Mouse (Mus musculus) small intestine, adult 2 months (tissue): Measurements from ENCODE around the gene Adamts4. TPM values are rescaled to one million over a fixed set of nuclear protein-coding genes. Genes with fewer than 3 reads are reported as not detected.

Experiments used
- H3K27ac ChIP-seq: fragments of 200-500 bp; 2 replicates; pipeline ENCODE4 v1.5.1; 2012; ENCODE audit warnings: low read depth, low read length, control low read depth, inconsistent platforms; ENCODE audit not compliant: insufficient read depth
- H3K27me3 ChIP-seq: fragments of 200-500 bp; 2 replicates; pipeline ENCODE4 v1.6.1; 2012; ENCODE audit warnings: mild to moderate bottlenecking, moderate library complexity, low read length, inconsistent platforms; ENCODE audit not compliant: control insufficient read depth, insufficient read depth
- H3K36me3 ChIP-seq: fragments of 200-500 bp; 2 replicates; pipeline ENCODE4 v1.6.1; 2012; ENCODE audit warnings: mild to moderate bottlenecking, low read length, control low read depth, inconsistent platforms; ENCODE audit not compliant: control insufficient read depth, insufficient read depth
- H3K4me1 ChIP-seq: fragments of 200-500 bp; 2 replicates; pipeline ENCODE4 v1.6.1; 2012; ENCODE audit warnings: low read length, inconsistent platforms, mixed read lengths; ENCODE audit not compliant: control insufficient read depth, insufficient read depth, insufficient read length
- H3K4me3 ChIP-seq: fragments of 200-500 bp; 2 replicates; pipeline ENCODE4 v1.5.1; 2012; ENCODE audit warnings: low read depth, mild to moderate bottlenecking, control low read depth, inconsistent platforms, low read length, moderate library complexity
- CTCF ChIP-seq: fragments of 200-500 bp; IDR thresholded peaks from 2 replicates; pipeline ENCODE4 v1.5.1; 2012; ENCODE audit warnings: low read depth, mild to moderate bottlenecking, control low read depth, inconsistent platforms, low read length, moderate library complexity, mixed read lengths; ENCODE audit not compliant: insufficient replicate concordance, insufficient read length; ENCODE audit errors: extremely low read depth
- POLR2A ChIP-seq: fragments of 200-500 bp; IDR thresholded peaks from 2 replicates; pipeline ENCODE4 v1.6.1; 2012; ENCODE audit warnings: low read depth, mild to moderate bottlenecking, control low read depth, inconsistent platforms, low read length, moderate library complexity
- WGBS: fragments of 180-500 bp; shearing (Covaris S2); methylation state at CpG from one replicate; pipeline ENCODE4 v1.1.7; 2018; 5-methylcytosine and 5-hydroxymethylcytosine counted together
- polyA plus RNA-seq: library from polyadenylated mRNA; depleted of rRNA; stranded (reverse); fragments of >200 nt; gene quantifications from 2 replicates; pipeline ENCODE4 v1.2.3, GENCODE M21; 2012

The Adamts4 gene
- polyA plus RNA-seq, 1 experiment, result 2.6 TPM

GRCm38 (mm10) chr1:171232348-171232747, 17.9 kb upstream of the Adamts4 start:
- Histone ChIP-seq H3K27me3 (no peaks in the 10 kb centered on the region), H3K4me1 (no peaks in the 10 kb centered on the region), H3K4me3 (no peak overlapping the region), H3K36me3 (peaks cover 40% of the 10 kb centered on the region), H3K27ac (no peak overlapping the region; the same call in 1 of the 2 replicates)
- WGBS, result 63% methylated on average over 5 of the region's 5 CpGs
- TF ChIP-seq CTCF (no peak), POLR2A (no peak)

DNA sequence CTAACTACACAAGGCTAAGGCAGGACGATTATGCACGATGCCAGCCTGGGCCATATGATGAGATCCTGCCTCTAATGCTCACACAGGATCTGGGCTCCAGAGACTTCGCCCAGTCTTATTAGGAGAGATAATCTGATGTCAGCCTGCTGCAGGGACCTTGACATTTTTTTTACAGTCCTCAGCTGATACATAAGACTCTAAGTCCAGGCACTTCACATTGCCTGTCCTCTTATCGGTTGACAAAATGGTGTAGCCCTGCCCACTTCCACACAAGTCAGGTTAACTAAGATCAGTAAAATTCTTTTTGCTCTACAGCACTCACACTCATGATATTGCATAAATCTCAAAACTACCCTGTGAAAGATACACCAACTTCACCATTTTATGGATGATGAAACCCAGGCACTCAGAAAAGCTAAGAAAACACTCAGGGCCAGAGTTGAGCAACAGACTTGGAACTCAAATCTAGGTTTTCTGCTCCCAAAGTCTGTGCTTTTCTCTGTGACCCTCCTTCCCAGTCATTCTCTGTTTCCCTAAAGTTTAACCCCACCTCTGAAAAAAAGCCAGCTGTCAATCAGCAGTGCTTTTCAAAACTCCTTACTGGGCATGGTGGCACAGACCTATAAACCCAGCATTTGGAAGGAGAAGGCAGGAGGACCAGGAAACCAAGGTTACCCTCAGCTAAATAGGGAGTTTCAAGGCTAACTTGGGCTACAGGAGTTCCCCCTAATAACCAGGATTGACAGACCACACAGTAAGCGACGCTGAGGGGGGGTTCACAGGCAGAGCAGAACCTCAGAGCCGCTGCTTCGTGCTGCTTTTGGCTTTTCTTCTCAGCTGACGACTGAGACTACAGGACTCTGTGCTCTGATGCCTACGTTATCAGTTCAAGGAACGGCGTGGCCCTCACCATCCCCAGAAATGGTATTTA, 17.2 kb upstream of the Adamts4 start:
- peak overlapping the region; percentile 44 for H3K4me3 ChIP-seq
- WGBS, result 67% methylated on average over 12 of the region's 12 CpGs
- peak overlapping the region; percentile 46 for H3K27ac ChIP-seq

DNA sequence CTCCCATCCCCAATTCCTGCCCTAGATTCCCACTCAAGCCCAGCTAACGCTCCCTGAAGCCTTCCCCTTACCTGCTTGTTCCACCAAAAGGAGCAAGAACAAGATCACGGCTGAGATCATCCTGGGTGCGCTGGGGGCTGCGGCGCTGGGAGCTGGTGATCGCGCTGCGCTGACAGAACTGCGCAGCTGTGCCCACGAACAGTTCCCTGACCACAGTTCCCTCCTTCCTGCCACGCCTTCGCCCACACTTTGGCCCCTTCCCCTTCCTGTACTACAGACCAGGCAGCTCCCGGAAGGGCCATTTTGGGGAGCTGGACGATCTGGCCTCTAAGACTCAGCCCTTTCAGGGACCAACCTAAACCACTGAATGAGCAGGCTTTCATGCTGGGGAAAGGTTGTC, 16.1 kb upstream of the Adamts4 start, which contains the start of gene Fcer1g:
Gene Fcer1g (minus strand): TSS at position 240 of the 400 bp plus-strand sequence.
- Histone ChIP-seq H3K4me3 (peak within 1 kb of the TSS; percentile 56), H3K27me3 (no peaks in the 10 kb centered on the region), H3K4me1 (no peaks in the 10 kb centered on the region), H3K27ac (peak within 1 kb of the TSS; percentile 51), H3K36me3 (peaks cover 56% of the 10 kb centered on the region)
- TF ChIP-seq CTCF, result no peak
- no peak for TF ChIP-seq POLR2A
- 82% methylated on average over 14 of the region's 14 CpGs for WGBS

More for the DNA sequence above, 17.2 kb upstream of the Adamts4 start:
- Histone ChIP-seq H3K4me1 (no peaks in the 10 kb centered on the region), H3K27me3 (no peaks in the 10 kb centered on the region), H3K36me3 (peaks cover 47% of the 10 kb centered on the region)
- TF ChIP-seq CTCF (no peak), POLR2A (no peak)

GRCm38 (mm10) chr1:171234538-171234937, 15.7 kb upstream of the Adamts4 start:
- Histone ChIP-seq H3K4me3 (no peak overlapping the region), H3K4me1 (no peaks in the 10 kb centered on the region), H3K27ac (peak overlapping the region; percentile 51; the same call in 1 of the 2 replicates), H3K27me3 (no peaks in the 10 kb centered on the region), H3K36me3 (peaks cover 60% of the 10 kb centered on the region)
- WGBS, result 82% methylated on average over 4 of the region's 4 CpGs
- TF ChIP-seq CTCF, result no peak
- no peak for TF ChIP-seq POLR2A

DNA sequence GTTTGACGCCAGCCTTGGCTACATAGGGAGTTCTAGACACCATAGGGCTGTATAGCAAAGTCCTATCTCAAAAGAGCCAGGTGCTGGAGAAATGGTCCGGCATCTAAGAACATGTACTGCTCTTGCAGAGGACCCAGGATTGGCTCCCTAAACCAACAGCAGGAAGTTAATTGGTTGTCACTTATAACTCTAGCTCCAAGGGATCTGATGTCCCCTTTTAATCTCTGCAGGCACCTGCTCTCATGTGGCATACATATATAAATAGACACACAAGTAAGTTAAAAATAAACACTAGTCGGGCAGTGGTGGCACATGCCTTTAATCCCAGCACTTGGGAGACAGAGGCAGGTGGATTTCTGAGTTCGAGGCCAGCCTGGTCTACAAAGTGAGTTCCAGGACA, 14.4 kb upstream of the Adamts4 start:
- Histone ChIP-seq H3K27ac (no peak overlapping the region), H3K4me1 (no peaks in the 10 kb centered on the region), H3K4me3 (no peak overlapping the region), H3K36me3 (peaks cover 69% of the 10 kb centered on the region), H3K27me3 (no peaks in the 10 kb centered on the region)
- 77% methylated on average over 4 of the region's 4 CpGs for WGBS
- TF ChIP-seq POLR2A (no peak), CTCF (no peak)

DNA sequence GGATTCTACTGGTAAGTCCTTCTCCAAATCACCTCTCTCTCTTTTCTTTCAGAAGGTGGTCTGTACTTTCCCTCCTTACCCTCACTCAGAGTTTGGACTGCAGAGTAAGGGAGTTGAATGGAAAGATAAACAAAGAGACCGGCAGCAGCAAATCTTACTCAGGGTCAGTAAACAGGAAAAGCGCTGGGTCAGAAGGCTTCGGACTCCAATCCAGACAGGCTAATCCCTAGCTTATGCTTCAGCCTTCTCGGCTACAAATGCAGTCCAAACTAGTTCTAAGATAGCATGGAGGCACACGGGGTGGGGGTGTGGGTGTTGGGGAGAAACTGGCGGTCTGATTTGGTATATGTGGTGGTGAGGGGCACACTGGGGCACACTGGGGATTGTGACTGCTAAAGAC, 12.8 kb upstream of the Adamts4 start:
- H3K36me3 ChIP-seq, result peaks cover 79% of the 10 kb centered on the region
- no peaks in the 10 kb centered on the region; the same call in 1 of the 2 replicates for H3K4me1 ChIP-seq
- no peak overlapping the region for H3K27ac ChIP-seq
- no peak for TF ChIP-seq CTCF
- H3K27me3 ChIP-seq, result no peaks in the 10 kb centered on the region
- 71% methylated on average over 6 of the region's 6 CpGs for WGBS
- no peak overlapping the region for H3K4me3 ChIP-seq

- TF ChIP-seq CTCF (peak; percentile 86), POLR2A (no peak)
- no peak overlapping the region for H3K4me3 ChIP-seq
- no peaks in the 10 kb centered on the region for H3K27me3 ChIP-seq
- no peak overlapping the region for H3K27ac ChIP-seq
- no peaks in the 10 kb centered on the region; the same call in 1 of the 2 replicates for H3K4me1 ChIP-seq
- 64% methylated on average over 14 of the region's 14 CpGs for WGBS
- peaks cover 80% of the 10 kb centered on the region for H3K36me3 ChIP-seq
These were observed 11.8 kb upstream of the Adamts4 start for GRCm38 (mm10) chr1:171238463-171238862.
